Mouse (Mus musculus) MEL (cell line): ENCODE results near the gene Cfdp1. TPM values are rescaled to one million over a fixed set of nuclear protein-coding genes. Genes with fewer than 3 reads are reported as not detected.

Experiments used
- DNase-seq: peaks from one replicate; pipeline ENCODE4 v3.0.0; 2011; ENCODE audit warnings: low read depth, low spot score
- H3K27ac ChIP-seq: 2 replicates; pipeline ENCODE4 v1.5.1; 2012; ENCODE audit warnings: low read depth, mild to moderate bottlenecking, control low read depth, low read length, moderate library complexity; ENCODE audit not compliant: control insufficient read depth
- H3K27me3 ChIP-seq, 2 experiments: fragments of 150-350 bp in 1 of 2; sonication (generic) in 1 of 2; 2 replicates each; pipeline ENCODE4 v1.6.1; 2012; ENCODE audit warnings: low read length in 2 of 2, mild to moderate bottlenecking in 2 of 2, improper control_type of control experiment in 1 of 2, moderate library complexity in 1 of 2; ENCODE audit not compliant: insufficient read depth in 2 of 2, control insufficient read depth in 1 of 2
- H3K36me3 ChIP-seq, 2 experiments: 2 replicates each; pipeline ENCODE4 v1.6.1; 2012 to 2014; ENCODE audit warnings: low read length in 2 of 2, improper control_type of control experiment in 1 of 2, inconsistent platforms in 1 of 2, mild to moderate bottlenecking in 1 of 2; ENCODE audit not compliant: insufficient read depth in 2 of 2, control insufficient read depth in 1 of 2
- H3K4me1 ChIP-seq, 2 experiments: fragments of 150-350 bp in 1 of 2; sonication (generic) in 1 of 2; 2 replicates each; pipeline ENCODE4 v1.6.1; 2012; ENCODE audit warnings: low read length in 2 of 2, improper control_type of control experiment in 1 of 2, mild to moderate bottlenecking in 1 of 2; ENCODE audit not compliant: insufficient read depth in 2 of 2, control insufficient read depth in 1 of 2
- H3K4me3 ChIP-seq, 2 experiments: fragments of 150-350 bp in 1 of 2; sonication (generic) in 1 of 2; 2 replicates each; pipeline ENCODE4 v1.5.1; 2012; ENCODE audit warnings: low read depth in 2 of 2, low read length in 2 of 2, mild to moderate bottlenecking in 2 of 2, moderate library complexity in 2 of 2, control low read depth in 1 of 2, improper control_type of control experiment in 1 of 2; ENCODE audit not compliant: control insufficient read depth in 1 of 2, insufficient read depth in 1 of 2
- H3K79me2 ChIP-seq: 2 replicates; pipeline ENCODE4 v1.6.1; 2012; ENCODE audit warnings: mild to moderate bottlenecking, low read length, moderate library complexity; ENCODE audit not compliant: control insufficient read depth, poor library complexity, insufficient read depth
- H3K9ac ChIP-seq: 2 replicates; pipeline ENCODE4 v1.6.1; 2012; ENCODE audit warnings: low read depth, mild to moderate bottlenecking, control low read depth, low read length, moderate library complexity; ENCODE audit not compliant: control insufficient read depth, poor library complexity, severe bottlenecking
- H3K9me3 ChIP-seq: fragments of 150-350 bp; sonication (generic); replicated peaks from 2 replicates; pipeline ENCODE4 v1.6.1; 2012; ENCODE audit warnings: mild to moderate bottlenecking, low read length, improper control_type of control experiment, moderate library complexity; ENCODE audit not compliant: insufficient read depth
- BHLHE40 ChIP-seq: IDR thresholded peaks from 2 replicates; pipeline ENCODE4 v1.6.1; 2012; ENCODE audit warnings: low read depth, mild to moderate bottlenecking, inconsistent platforms, low read length, improper control_type of control experiment, borderline replicate concordance
- CHD1 ChIP-seq: IDR thresholded peaks from 2 replicates; pipeline ENCODE4 v1.6.1; 2012; ENCODE audit warnings: low read depth, mild to moderate bottlenecking, inconsistent platforms, low read length, improper control_type of control experiment
- CHD2 ChIP-seq: IDR thresholded peaks from 2 replicates; pipeline ENCODE4 v1.6.1; 2011; ENCODE audit warnings: low read length, improper control_type of control experiment
- E2F4 ChIP-seq: IDR thresholded peaks from 2 replicates; pipeline ENCODE4 v1.6.1; 2011; ENCODE audit warnings: low read depth, low read length, improper control_type of control experiment, borderline replicate concordance
- ELF1 ChIP-seq: IDR thresholded peaks from 2 replicates; pipeline ENCODE4 v1.6.1; 2014; ENCODE audit warnings: low read depth, mild to moderate bottlenecking, inconsistent platforms, low read length, improper control_type of control experiment, moderate library complexity
- EP300 ChIP-seq, 2 experiments: IDR thresholded peaks; 2 replicates each; pipeline ENCODE4 v1.6.1; 2011; ENCODE audit warnings: improper control_type of control experiment in 2 of 2, low read length in 2 of 2, low read depth in 1 of 2, mild to moderate bottlenecking in 1 of 2
- ETS1 ChIP-seq: IDR thresholded peaks from 2 replicates; pipeline ENCODE4 v1.6.1; 2012; ENCODE audit warnings: low read depth, mild to moderate bottlenecking, inconsistent platforms, low read length, improper control_type of control experiment, moderate library complexity
- KAT2A ChIP-seq: conservative IDR thresholded peaks from 2 replicates; pipeline ENCODE4 v1.6.1; 2012; ENCODE audit warnings: low read depth, low read length, improper control_type of control experiment, inconsistent platforms
- MAFK ChIP-seq: IDR thresholded peaks from 2 replicates; pipeline ENCODE4 v1.6.1; 2011; ENCODE audit warnings: low read depth, mild to moderate bottlenecking, low read length, improper control_type of control experiment, borderline replicate concordance
- MAX ChIP-seq: IDR thresholded peaks from 2 replicates; pipeline ENCODE4 v1.6.1; 2011; ENCODE audit warnings: low read length, improper control_type of control experiment
- MEF2A ChIP-seq: IDR thresholded peaks from 2 replicates; pipeline ENCODE4 v1.6.1; 2014; ENCODE audit warnings: low read depth, mild to moderate bottlenecking, inconsistent platforms, low read length, improper control_type of control experiment; ENCODE audit not compliant: poor library complexity, insufficient replicate concordance, severe bottlenecking; ENCODE audit errors: extremely low read depth
- MYC ChIP-seq: IDR thresholded peaks from 2 replicates; pipeline ENCODE4 v1.6.1; 2011; ENCODE audit warnings: low read depth, mild to moderate bottlenecking, low read length, improper control_type of control experiment, moderate library complexity
- NELFE ChIP-seq: IDR thresholded peaks from 2 replicates; pipeline ENCODE4 v1.6.1; 2011; ENCODE audit warnings: low read depth, low read length, improper control_type of control experiment
- POLR2A ChIP-seq, 2 experiments: IDR thresholded peaks; 2 replicates each; pipeline ENCODE4 v1.6.1; 2011 to 2012; ENCODE audit warnings: low read length in 2 of 2, mild to moderate bottlenecking in 2 of 2, control low read depth in 1 of 2, improper control_type of control experiment in 1 of 2, low read depth in 1 of 2, moderate library complexity in 1 of 2; ENCODE audit not compliant: control insufficient read depth in 1 of 2, insufficient read depth in 1 of 2, poor library complexity in 1 of 2
- POLR2AphosphoS2 ChIP-seq: IDR thresholded peaks from 2 replicates; pipeline ENCODE4 v1.6.1; 2011; ENCODE audit warnings: low read length, improper control_type of control experiment
- RAD21 ChIP-seq: IDR thresholded peaks from 2 replicates; pipeline ENCODE4 v1.6.1; 2011; ENCODE audit warnings: mild to moderate bottlenecking, low read depth, low read length, improper control_type of control experiment
- SIN3A ChIP-seq: IDR thresholded peaks from 2 replicates; pipeline ENCODE4 v1.6.1; 2012; ENCODE audit warnings: low read length, improper control_type of control experiment, inconsistent platforms
- SMC3 ChIP-seq: IDR thresholded peaks from 2 replicates; pipeline ENCODE4 v1.6.1; 2011; ENCODE audit warnings: low read depth, low read length, improper control_type of control experiment
- TAL1 ChIP-seq: IDR thresholded peaks from 2 replicates; pipeline ENCODE4 v1.6.1; 2012; ENCODE audit warnings: mild to moderate bottlenecking, inconsistent platforms, low read length, moderate library complexity, mixed read lengths
- TCF12 ChIP-seq: IDR thresholded peaks from 2 replicates; pipeline ENCODE4 v1.6.1; 2014; ENCODE audit warnings: low read depth, mild to moderate bottlenecking, inconsistent platforms, low read length, improper control_type of control experiment, moderate library complexity
- UBTF ChIP-seq: IDR thresholded peaks from 2 replicates; pipeline ENCODE4 v1.6.1; 2012; ENCODE audit warnings: low read depth, mild to moderate bottlenecking, inconsistent platforms, low read length, improper control_type of control experiment, moderate library complexity, borderline replicate concordance; ENCODE audit not compliant: insufficient read depth
- USF1 ChIP-seq: IDR thresholded peaks from 2 replicates; pipeline ENCODE4 v1.6.1; 2014; ENCODE audit warnings: low read depth, mild to moderate bottlenecking, inconsistent platforms, low read length, improper control_type of control experiment, moderate library complexity
- USF2 ChIP-seq, 2 experiments: IDR thresholded peaks; 2 replicates each; pipeline ENCODE4 v1.6.1; 2011 to 2012; ENCODE audit warnings: improper control_type of control experiment in 2 of 2, low read length in 2 of 2, borderline replicate concordance in 1 of 2, inconsistent platforms in 1 of 2, low read depth in 1 of 2, mild to moderate bottlenecking in 1 of 2; ENCODE audit not compliant: insufficient read depth in 1 of 2
- ZC3H11A ChIP-seq: IDR thresholded peaks from 2 replicates; pipeline ENCODE4 v1.6.1; 2012; ENCODE audit warnings: low read depth, mild to moderate bottlenecking, inconsistent platforms, low read length, improper control_type of control experiment
- ZKSCAN1 ChIP-seq: IDR thresholded peaks from 2 replicates; pipeline ENCODE4 v1.6.1; 2012; ENCODE audit warnings: low read depth, mild to moderate bottlenecking, inconsistent platforms, low read length, improper control_type of control experiment, moderate library complexity
- ZNF384 ChIP-seq: IDR thresholded peaks from 2 replicates; pipeline ENCODE4 v1.6.1; 2012; ENCODE audit warnings: low read depth, mild to moderate bottlenecking, inconsistent platforms, low read length, improper control_type of control experiment
- polyA plus RNA-seq, 2 experiments: library from polyadenylated mRNA; stranded (reverse) in 1 of 2; unstranded in 1 of 2; fragments of >175 nt in 1 of 2; fragments of >200 nt in 1 of 2; gene quantifications; 2 replicates each; pipeline versions ENCODE4 v1.2.1 to v1.2.4; 2012; ENCODE audit warnings: low replicate concordance in 2 of 2, low read depth in 1 of 2; ENCODE audit not compliant: insufficient read length in 2 of 2, insufficient read depth in 1 of 2, missing spikeins in 1 of 2
- total RNA-seq: library from RNA; depleted of rRNA; stranded (reverse); fragments of 300-350 nt; gene quantifications from 2 replicates; pipeline ENCODE4 v1.2.3, GENCODE M21; 2012

Cfdp1 gene
- total and polyA plus RNA-seq, 3 experiments = 185 to 214 TPM; not detected in 1

DNA sequence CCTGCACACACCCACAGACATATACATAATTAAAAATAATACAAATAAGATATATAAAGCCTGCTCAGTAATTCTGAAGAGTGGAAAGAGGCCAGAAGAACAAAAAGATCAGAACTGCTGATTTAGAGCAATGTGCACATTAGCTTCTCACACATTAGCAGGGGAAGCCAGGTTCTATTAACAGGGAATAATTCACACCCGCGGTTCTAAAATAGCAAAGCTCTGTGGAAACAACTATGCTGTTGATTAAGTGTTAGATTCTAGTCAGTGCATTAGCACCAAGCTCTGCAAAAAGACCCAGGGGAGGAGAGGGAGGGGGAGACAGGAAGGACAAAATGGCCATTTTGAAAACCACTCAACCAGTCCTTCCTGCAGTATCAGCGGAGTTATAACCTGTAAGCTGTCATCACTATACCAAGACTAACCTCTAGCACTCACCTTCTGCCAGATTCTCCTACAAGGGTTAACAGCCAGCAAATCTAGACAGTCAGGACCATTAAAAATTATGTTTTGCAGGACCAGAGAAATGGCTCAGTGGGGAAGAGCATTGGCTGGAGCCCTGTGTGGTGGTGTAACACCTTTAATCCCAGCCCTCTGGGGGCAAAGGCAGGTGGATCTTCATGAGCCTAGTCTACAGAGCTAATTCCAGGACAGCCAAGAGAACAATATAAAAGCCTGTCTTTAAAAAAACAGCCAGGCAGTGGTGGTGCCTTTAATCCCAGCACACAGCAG, 45.0 kb downstream of the Cfdp1 start:
- H3K9ac ChIP-seq = no peak overlapping the region
- H3K9me3 ChIP-seq = no peaks in the 10 kb centered on the region
- no peak overlapping the region for H3K27ac ChIP-seq
- TF ChIP-seq BHLHE40 (no peak), RAD21 (no peak), POLR2A (IDR thresholded peaks at IDR 0.05; ENCODE audit: control insufficient read depth in 1 of 2, insufficient read depth in 1 of 2, low read depth in 1 of 2, low read length in 2 of 2, poor library complexity in 1 of 2) (no peak), EP300 (IDR thresholded peaks at IDR 0.05; ENCODE audit: low read depth in 1 of 2, low read length in 2 of 2) (no peak), MEF2A (no peak), KAT2A (no peak), TAL1 (no peak), SMC3 (no peak), MYC (no peak), POLR2AphosphoS2 (no peak), USF1 (no peak), ZNF384 (no peak), MAX (no peak), ELF1 (no peak), UBTF (no peak)
- no peak overlapping the region for H3K4me3 ChIP-seq
- H3K4me1 ChIP-seq = no peaks in the 10 kb centered on the region
- no peaks in the 10 kb centered on the region for H3K27me3 ChIP-seq
- H3K79me2 ChIP-seq = no peaks in the 10 kb centered on the region
- no peak for DNase-seq
- H3K36me3 ChIP-seq = peaks cover 0 to 17% of the 10 kb centered on the region in 2 experiments; a peak in 2 of 4 replicates

- H3K9ac ChIP-seq = no peak overlapping the region
- peaks cover 0 to 15% of the 10 kb centered on the region in 2 experiments; a peak in 2 of 4 replicates for H3K36me3 ChIP-seq
- TF ChIP-seq NELFE (no peak), MEF2A (no peak), CHD2 (no peak), EP300 (IDR thresholded peaks at IDR 0.05; ENCODE audit: low read depth in 1 of 2, low read length in 2 of 2) (no peak), USF2 (IDR thresholded peaks at IDR 0.05; ENCODE audit: borderline replicate concordance in 1 of 2, insufficient read depth in 1 of 2, low read depth in 1 of 2, low read length in 2 of 2) (no peak), ZC3H11A (no peak), ZKSCAN1 (no peak), ETS1 (no peak), MAFK (no peak), SIN3A (no peak), UBTF (no peak), TAL1 (no peak), E2F4 (no peak), CHD1 (no peak), TCF12 (no peak), SMC3 (no peak), KAT2A (no peak)
- no peaks in the 10 kb centered on the region for H3K9me3 ChIP-seq
- no peak overlapping the region for H3K27ac ChIP-seq
- no peaks in the 10 kb centered on the region for H3K4me1 ChIP-seq
- H3K79me2 ChIP-seq = no peaks in the 10 kb centered on the region
- no peaks in the 10 kb centered on the region for H3K27me3 ChIP-seq
- H3K4me3 ChIP-seq = no peak overlapping the region
- DNase-seq = no peak
Measured at GRCm38 (mm10) chr8:111808006-111808405, 46.1 kb downstream of the Cfdp1 start.
